ENCODE assay signal across 17 mouse cellular contexts in the genomic region with DNA sequence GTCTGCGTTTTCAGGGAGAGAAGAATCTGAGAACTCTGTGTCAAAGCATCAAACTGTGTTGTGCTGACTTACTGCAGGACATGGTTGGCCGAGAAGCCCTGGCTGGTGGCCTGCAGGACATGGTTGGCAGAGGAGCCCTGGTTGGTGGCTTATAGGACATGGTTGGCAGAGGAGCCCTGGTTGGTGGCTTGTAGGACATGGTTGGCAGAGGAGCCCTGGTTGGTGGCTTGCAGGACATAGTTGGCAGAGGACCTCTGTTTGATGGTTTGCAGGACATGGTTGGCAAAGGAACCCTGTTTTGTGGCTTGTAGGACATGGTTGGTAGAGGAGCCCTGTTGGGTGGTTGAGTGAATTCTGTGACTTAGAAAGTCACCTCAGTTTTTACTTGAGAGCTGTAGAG. TPM values are rescaled to one million over a fixed set of nuclear protein-coding genes. Genes with fewer than 3 reads are reported as not detected.
A peak's percentile ranks its signal among the peaks of the same experiment; 100 is the strongest.
DNase-seq lines count a peak whose midpoint lies in the region; TF ChIP-seq lines count a peak whose summit lies in the region.
"Had no signal": no experiment of that assay in that cellular context is flagged by ENCODE, and none has a peak within 500 bp of the region (broad histone marks: within the 10 kb centered on the region; RNA-seq: fewer than 3 reads in every experiment).

No protein-coding gene starts in this region.

- no peaks in the 10 kb centered on the region for H3K9me3 ChIP-seq in heart, embryonic 10.5 days
- H3K9me3 ChIP-seq: embryonic facial prominence, embryonic 12.5 days; forebrain, embryonic 12.5 days; heart, embryonic 15.5 days; hindbrain, embryonic 13.5 days had no signal

- peaks cover 38% of the 10 kb centered on the region for H3K4me1 ChIP-seq in heart, embryonic 10.5 days
- peaks cover 12% of the 10 kb centered on the region; the same call in 1 of the 2 replicates for H3K4me1 ChIP-seq in lung, adult 2 months (ENCODE audit: control insufficient read depth, insufficient read depth, low read length)

- 0 out of 2 replicates have a peak, but pooled peaks cover 3% of the 10 kb centered on the region for H3K27me3 ChIP-seq in heart, embryonic 10.5 days (ENCODE audit: insufficient read depth, poor library complexity, severe bottlenecking)
- H3K27me3 ChIP-seq: embryonic facial prominence, embryonic 12.5 days; heart, embryonic 15.5 days had no signal

- intact Hi-C loops in heart, postnatal 36 days (cut with DNase I), result loop anchor here (2.0 kb wide), 1 partner anchor 26 kb away; no protein-coding TSS in a partner anchor

- peaks cover 6% of the 10 kb centered on the region; the same call in 1 of the 2 replicates for H3K36me3 ChIP-seq in heart, embryonic 10.5 days
- H3K36me3 ChIP-seq: forebrain, embryonic 12.5 days; heart, embryonic 15.5 days; hindbrain, embryonic 13.5 days had no signal

- H3K4me3 ChIP-seq in heart, embryonic 10.5 days, result no peak overlapping the region
- no peak overlapping the region for H3K4me3 ChIP-seq in lung, adult 2 months (replicated peaks; ENCODE audit: extremely low read depth, low read depth, low read length)
- H3K4me3 ChIP-seq: embryonic facial prominence, embryonic 12.5 days; forebrain, embryonic 12.5 days; heart, embryonic 15.5 days; hindbrain, embryonic 13.5 days had no signal

- no peak for TF ChIP-seq CTCF in lung, adult 2 months (IDR thresholded peaks at IDR 0.05; ENCODE audit: insufficient read depth, low read length)

- 89% methylated on average over 2 of the region's 2 CpGs for WGBS in heart, embryonic 10.5 days
- WGBS in lung, adult 2 months, result 93% methylated on average over 2 of the region's 2 CpGs

- TF ChIP-seq POLR2A in lung, adult 2 months (IDR thresholded peaks at IDR 0.05; ENCODE audit: borderline replicate concordance, extremely low read depth, low read depth, low read length), result no peak

- peak; percentile 45 for DNase-seq in adrenal gland, postnatal 14 days
- DNase-seq in adrenal gland, postnatal 4 days (ENCODE audit: low spot score in 2 of 2), result no peak
- peak; percentile 98 for DNase-seq in heart, adult 11 months
- no peak for DNase-seq in heart, adult 8-10 months (ENCODE audit: low spot score)
- DNase-seq in heart, embryonic 10.5 days (ENCODE audit: low spot score), result no peak
- no peak for DNase-seq in heart, postnatal 36 days
- no peak for DNase-seq in lung, adult 2 months
- DNase-seq: forebrain, postnatal 0 days; gastrocnemius, postnatal 14 days; kidney, adult 11 months; kidney, adult 9 months had no signal

- H3K27ac ChIP-seq in heart, embryonic 10.5 days, result 0 out of 2 replicates have a peak overlapping the region, but pooled peaks have one; percentile 36
- H3K27ac ChIP-seq: embryonic facial prominence, embryonic 12.5 days; forebrain, embryonic 12.5 days; heart, embryonic 15.5 days; hindbrain, embryonic 13.5 days; hindbrain, postnatal 0 days had no signal

RNA-seq across cellular contexts. Expression of gene Tgfbi, which starts 7.9 kb away (rescaled TPM):
- 40.1 and 59.6 TPM in 2 replicates for total RNA-seq in adrenal gland, postnatal 14 days (2021)
- 10 to 100 TPM; 52.0 to 53.4 TPM for total RNA-seq in adrenal gland, postnatal 4 days (2021)
- 10 to 100 TPM; 10.2 to 16.8 (median 14.4) TPM for total RNA-seq in heart, adult 8-10 months (2022)
- 50.4 and 66.2 TPM in 2 replicates for polyA plus RNA-seq in heart, embryonic 10.5 days (2016; fragmentation: Nextera tagmentation; extraction: Ambion mirVana)
- total RNA-seq in heart, postnatal 36 days (2021), result 10 to 100 TPM; 21.1 to 25.9 TPM
- 50.8 and 53.9 TPM in 2 replicates for polyA plus RNA-seq in lung, adult 2 months (2012; rRNA removed)
- total RNA-seq: MEL had no signal

Comparison
In these comparisons a context has a peak if more than half of its experiments do, and no peak if none do; other contexts are left out.
1. DNase-seq: peak in adrenal gland, postnatal 14 days (single experiment) and heart, adult 11 months (single experiment); none in adrenal gland, postnatal 4 days (0 of 2), heart, adult 8-10 months (single experiment), heart, embryonic 10.5 days (single experiment), heart, postnatal 36 days (0 of 2) and lung, adult 2 months (single experiment).